Mouse (Mus musculus) testis, postnatal 10 days (tissue): ENCODE measurements around the gene 1700003F12Rik.

Experiments
- DNase-seq: peaks from one replicate; pipeline ENCODE4 v3.0.0; 2021; ENCODE audit warnings: low spot score

Gene 1700003F12Rik

DNA sequence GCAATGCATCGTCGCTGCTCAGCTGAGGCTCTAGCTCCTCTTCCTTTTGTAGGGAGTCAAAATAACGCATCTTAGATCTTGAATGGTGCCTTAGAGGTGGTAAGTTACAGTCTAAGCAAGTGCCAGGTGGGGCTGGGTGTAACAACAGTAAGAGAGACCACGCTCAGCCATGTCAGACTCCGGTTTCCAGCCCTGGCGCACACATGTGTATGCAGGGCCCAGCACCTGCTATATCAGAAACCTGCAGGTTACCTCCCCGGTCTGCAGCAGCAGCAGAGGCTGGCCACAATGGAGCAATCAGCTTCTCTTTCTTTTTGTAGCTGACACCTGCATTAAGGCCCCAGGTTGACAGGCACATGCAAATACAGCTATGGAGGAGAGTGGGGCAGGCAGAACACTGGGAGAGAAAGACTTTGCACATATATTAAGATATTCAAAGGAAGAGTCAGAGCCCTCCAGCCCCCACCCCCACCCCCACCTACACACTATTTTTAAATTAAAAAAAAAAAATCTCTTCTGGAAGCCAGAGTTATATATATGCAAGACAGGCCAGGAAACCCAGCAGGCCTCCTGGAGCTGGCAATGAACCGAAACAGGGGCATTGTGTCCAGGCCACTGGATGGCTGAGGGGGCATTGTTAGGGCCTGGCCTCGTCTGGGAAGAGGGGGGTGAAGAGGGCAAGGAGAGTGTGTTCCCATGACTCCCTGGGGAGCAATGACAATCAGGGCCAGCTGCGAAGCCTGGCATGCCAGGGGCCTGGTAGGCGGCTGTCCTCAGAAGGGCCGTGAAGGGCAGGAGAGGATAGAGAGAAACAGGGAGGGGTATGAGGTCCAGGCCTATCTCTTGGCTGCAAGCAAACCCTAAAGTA, 30.2 kb downstream of the 1700003F12Rik start:
- no peak for DNase-seq

DNA sequence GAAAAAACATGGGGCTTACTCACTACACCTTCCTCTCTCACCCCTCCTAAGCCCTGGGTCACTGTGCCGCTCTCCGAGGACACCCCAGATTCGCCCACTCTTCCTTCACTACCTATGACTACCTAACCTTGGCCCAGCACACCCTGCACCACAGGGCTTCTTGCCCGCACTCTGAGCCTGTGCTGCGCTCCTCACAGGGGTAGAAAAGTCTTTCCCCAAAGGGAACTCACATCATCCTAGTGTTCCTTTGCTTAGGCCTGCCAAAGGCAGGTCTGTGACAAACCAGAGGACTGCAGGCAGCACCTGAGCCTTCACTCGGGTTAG, 30.8 kb downstream of the 1700003F12Rik start:
- DNase-seq, result no peak

DNA sequence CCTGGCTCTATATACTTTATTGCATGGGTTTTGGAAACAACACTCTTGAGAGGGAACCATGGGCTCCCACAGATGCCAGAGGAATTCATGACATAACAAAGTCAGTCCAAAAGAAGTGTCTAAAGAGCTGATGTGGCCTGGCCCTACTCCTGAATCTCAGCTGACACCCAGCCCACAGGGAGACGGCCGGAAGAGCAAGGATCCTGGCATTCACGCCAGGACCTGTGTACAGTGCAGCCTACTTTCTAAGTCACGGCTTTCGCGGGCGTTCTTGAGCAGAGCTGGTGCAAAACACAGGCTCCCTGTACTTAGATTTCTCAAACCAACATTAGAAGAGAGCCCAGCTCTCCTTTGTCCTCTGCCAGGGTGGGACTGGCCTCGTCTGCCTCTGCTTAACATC, 33.7 kb downstream of the 1700003F12Rik start:
- no peak for DNase-seq

DNA sequence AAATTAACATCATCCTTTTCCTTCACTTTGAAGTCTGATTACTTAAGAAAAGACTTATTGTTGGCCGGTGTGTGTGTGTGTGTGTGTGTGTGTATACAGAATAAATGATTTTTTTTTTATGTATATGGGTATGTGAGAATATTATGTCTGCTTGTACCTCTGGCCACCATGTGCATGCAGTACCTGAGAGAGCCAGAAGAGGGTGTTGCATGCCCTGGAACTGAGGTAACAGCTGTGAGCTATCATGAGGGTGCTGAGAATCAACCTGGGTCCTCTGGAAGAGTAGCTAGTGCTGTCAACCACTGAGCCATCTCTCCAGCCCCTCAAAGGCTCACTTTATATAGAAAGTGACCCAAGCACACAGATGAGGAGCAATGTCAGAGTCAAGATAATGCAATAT, 34.5 kb downstream of the 1700003F12Rik start:
- no peak for DNase-seq

DNA sequence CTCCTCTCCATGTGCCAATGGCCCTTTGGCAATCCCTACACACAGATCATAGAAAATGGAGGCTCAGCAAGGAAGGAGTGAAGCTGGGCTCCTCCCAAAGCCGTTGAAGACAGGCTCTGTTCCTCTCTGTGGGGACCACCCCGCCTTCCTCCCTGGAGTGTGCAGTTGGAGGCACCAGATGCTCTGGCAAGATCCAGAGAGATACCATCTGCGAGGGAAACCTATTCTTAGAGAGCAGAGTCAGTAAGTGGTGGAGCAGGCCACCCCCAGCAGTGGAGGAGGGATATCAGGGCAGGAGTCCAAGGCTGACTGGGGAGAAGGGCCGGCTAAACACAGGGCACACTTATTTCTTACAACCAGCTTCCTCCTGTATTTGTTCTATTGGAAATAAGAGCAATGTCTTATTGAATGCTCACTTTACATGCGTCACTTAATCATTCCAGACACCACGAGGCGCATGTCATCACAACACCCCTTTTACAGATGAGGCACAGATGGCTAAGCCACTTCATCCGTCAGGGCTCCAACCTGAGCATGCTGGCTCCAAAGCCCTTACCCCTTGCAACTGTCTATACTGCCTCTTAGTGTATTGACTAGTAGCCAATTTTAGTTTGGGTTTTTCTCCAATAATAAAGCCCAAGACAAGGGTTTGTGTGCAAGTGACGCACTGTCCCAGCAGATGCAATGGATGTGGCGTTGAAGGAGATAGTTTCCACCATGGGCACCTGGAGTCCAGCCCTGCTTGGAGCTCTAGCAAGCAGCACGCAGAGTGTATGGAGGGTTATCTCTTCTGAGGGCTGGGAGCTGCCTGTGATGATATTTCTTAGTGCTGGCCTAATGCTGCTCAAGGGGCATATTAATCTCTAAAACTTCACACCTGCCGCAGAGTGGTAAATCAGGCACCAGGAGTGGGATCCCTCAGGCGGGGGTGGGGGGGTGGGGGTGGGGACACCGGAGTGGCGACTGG, 37.3 kb downstream of the 1700003F12Rik start:
- no peak for DNase-seq

DNA sequence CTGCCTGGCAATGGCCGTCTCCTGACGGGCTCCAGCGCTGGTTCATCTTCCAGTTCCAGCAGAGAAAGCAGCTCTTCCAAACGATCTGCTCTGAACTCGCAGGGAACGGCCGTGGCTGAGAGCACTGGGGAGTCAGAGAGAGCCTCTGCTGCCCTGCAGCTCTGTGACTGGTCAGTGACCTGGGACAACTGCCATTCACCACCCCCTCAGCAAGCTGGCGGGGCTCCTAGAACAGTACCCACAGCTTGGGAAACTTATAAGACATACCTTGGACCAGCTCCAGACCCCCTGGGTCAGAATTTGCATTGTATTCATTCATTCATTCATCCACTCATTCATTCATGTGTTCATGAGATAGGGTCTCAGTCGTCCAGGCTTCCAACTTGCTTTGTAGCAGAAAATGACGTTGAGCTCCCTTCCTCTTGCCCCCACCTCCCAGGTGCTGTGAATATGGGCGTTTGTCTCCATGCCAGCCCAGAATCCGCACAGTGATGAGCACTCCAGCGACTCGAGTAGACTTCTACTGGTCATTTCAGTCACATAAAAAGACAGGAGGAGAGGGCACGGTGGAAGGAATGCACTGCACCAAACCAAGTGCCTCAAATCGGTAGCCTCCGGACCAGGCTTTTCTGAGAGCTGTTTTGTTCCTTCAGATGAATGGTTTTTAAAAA, 38.2 kb downstream of the 1700003F12Rik start:
- DNase-seq, result no peak

DNA sequence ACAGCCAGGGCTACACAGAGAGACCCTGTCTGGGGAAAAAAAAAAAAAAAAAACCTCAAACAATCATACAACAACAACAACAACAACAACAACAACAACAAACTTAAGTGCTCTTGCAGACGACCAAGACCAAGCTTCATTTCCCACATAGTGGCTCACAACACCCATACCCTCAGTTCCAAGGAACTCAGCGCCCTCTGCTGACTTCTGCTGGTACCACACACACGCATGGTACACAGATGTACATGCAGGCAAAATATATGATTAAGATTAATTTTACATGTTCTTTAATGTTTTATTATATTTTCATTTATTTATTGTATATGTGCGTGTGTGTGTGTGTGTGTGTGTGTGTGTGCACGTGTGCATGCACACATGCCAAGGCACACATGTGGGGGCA, 39.5 kb downstream of the 1700003F12Rik start:
- DNase-seq, result peak; percentile 78

DNA sequence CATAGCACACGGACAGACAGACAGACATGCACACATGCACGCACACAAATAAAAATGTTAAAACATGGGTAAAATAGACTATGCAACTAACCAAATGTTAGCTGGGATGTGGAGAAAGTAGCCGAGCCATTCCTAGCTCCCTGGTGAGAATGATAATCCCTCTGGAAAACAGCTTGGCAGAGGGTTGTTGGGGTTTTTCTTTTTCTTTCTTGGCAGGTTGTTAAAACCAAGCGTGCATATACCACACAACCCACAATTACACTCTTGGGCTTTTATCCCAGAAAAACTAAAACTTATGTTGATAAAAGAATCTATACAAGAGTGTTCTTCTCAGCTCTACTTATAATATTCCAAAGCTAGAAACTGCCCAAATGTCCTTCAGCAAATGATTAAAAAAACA, 42.2 kb downstream of the 1700003F12Rik start:
- DNase-seq, result no peak

DNA sequence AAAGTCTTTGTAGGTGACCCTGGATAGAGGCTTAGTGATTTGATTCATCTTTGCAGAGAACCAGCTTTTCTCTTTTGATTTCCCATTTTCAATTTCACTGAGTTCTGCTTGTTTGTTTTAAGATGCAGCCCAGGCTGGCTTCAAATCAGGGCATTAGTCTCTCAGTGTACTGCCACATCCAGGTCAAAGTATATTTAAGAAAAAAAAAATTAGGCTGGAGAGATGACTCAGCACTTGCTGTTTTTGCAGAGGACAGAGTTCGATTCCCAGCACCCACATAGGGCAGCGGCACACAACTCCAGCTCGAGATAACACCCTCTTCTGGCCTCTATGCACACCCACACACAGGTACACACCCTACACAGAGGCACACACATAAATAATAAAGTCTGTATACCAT, 44.4 kb downstream of the 1700003F12Rik start:
- no peak for DNase-seq

DNA sequence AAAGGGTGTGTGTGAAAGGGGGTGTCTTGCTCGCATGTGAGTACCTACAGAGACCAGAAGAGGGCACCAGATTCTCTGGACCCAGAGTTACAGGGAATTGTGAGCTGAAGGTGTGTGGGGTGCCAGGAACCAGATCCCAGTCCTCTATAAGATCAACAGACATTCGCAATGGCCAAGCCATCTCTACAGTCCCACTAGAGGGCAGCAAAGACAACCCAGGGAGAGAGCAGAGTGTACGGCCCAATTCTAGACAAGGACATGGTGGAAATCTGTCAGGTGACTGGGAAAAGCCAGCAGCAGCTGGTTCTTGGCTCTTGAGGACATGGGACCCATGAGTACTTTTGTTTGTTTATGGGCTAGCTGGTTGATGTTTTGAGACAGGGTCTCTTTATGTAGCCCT, 46.1 kb downstream of the 1700003F12Rik start:
- DNase-seq, result no peak

DNA sequence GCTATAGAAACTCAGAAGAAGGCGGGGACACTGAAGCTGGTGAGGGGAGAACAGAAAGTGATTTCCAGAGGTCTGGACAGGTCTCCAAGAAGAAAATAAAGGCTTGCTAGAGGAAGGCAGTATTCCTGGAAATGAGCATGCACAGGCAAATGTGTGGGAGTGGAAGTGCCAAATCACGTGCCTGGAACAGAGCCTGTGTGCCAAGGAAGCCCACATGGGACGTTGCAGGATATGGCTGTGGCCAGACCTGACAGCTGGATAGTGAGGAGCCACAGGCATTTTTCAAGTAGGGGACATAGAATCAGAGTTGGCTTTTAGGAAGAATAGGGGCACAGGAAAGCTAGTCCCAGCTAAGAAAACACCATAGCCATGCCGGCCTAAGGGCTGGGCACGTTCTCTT, 48.9 kb downstream of the 1700003F12Rik start:
- no peak for DNase-seq

DNA sequence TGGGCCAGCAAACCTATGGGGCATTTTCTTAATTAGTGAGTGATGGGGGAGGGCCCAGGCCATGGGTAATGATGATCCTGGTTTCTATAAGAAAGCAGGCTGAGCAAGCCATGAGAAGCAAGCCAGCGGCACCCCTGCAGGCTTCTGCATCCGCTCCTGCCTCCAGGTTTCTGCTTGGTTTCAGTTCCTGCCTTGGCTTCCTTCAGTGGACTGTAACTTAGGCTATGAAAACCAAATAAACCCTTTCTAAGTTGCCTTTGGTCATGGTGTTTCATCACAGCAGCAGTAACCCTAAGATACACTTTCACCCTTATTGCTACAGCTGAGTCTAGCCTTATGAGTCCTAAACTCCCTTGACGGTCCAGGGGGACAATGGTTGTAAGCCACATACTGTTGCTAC, 50.5 kb downstream of the 1700003F12Rik start:
- no peak for DNase-seq
